Mouse (Mus musculus) kidney, postnatal 14 days (tissue): ENCODE measurements around the gene Vcl.

Experiments used
- DNase-seq: peaks from one replicate; pipeline ENCODE4 v3.0.0; 2022; ENCODE audit warnings: mixed read lengths

Vcl gene

DNA sequence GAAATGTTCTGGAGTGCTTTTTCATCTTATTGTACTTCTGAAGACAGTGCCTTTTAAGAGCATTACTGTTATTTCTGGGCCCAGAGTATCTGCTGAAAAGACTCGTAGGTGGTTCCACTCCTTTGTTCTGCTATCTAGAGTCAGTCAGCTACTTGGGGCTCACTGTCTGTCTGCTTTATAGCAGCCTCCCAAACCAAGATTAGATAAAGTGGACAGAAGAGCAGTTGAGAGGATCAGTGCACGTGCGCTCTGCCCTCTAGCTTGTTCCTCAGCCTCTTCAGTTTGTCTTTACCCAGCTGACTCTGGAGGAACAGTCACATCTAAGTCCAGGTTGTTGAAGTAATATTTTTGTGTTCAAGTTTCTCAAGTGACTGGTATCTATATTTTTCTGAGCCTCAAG, 144.8 kb downstream of the Vcl start:
- DNase-seq: no peak

DNA sequence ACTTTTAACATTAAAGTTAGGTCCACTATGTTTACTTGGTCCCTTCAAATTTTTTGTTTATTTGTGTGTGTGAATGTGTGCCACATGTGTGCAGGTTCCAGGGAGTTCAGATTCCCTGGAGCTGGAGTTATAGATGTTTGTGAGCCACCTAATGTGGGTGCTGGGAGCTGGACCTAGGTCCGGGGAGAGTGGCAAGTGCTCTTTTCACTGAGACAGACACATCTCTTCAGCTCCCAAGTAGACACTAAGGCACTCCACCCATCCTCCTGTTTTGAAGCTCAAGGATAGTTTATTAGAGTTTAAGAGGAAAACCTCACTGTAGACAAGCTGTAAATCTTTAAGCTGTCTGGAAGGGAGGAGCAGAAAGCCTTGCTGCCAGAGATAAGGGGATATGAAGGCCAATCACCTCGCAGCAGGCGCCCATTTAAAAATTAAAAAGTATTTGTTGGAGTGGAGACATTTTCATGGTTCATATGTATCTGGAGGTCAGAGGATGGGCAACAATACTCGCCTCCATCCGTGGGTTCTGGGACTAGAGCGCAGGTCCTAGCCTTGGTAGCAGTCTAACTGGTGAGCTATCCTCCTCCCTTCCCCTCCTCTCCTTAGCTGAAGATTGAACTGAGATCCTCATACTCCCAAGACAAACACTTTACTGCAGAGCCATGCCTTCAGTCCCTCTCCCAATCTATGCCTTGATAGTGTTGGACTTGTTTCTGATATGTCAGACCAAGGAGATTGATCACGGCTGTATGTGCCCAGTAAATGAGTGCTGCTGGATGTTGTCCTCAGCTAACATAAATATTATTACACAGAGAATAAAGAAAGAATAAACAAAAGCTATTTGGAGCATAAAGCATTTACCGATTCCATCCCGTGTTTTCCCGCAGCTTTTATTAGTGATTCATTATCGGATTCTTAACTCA, 145.5 kb downstream of the Vcl start:
- DNase-seq: no peak

DNA sequence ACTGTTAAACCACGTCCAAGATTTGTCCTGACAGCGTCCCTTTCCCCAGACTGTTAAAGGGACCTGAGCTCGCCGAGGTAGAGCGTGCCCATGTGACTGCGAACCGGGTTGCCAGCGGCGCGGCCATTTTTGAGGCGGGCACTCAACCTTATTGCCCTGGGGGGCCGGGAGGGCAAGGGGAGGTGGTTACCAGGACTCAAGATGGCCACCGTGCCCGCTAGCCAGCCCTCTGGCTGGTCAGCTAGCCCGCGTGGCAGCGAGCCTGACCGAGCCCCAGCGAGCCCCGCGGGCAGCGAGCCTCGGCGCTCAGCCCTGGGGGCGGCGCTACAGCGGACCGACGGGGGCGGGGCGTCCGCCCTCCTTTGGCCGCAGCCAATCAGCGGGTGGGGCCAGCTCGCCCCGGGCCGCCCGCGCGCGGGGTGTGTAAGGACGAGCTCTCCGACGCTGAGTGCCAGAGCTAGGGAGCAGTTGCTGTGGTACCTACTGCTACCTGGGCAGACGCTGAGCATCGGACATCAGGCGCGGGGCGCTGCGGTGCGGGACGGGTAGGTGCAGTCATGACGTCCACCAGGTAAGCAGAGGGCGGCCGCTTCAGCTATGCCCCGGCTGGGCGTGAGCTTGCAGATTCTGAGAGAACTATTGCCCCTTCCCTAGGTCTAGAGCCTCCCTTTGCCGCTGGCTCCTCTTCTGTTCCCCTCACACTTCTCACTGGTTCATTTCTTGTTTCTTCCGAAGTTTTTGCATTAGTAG, 146.7 kb downstream of the Vcl start:
- peak; percentile 95 for DNase-seq

DNA sequence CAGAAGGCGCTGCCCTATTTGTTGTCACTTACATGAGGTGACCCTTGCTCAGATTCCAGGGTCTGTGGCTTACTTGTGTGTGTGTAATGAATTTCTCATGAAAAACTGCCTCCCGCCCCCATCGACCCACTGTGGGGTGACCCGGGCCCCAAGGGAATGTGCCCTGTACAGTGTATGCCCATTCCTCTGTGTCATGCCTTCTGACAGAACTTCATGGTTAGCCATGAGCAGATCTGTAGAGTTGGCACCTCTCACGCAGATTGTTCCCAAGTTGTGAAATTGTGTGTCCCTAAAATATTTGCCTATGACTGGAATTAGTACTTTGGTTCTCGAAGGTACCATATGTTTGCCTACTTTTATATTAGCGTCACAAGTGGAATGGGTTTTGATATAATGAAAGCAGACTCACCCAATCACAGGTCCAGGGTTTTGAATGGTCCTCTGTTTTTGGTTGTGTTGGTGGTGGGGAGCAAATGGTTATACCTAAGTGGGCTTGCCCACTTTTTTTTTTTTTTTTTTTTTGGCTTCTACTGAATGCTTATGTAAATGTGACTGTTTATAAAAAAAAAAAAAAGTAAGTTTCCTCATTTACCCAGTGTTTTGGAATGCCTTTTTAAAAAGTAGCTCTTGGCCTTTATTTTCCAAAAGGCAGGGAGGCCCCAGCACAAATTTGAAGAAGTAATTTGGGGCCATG, 147.4 kb downstream of the Vcl start:
- DNase-seq: no peak

DNA sequence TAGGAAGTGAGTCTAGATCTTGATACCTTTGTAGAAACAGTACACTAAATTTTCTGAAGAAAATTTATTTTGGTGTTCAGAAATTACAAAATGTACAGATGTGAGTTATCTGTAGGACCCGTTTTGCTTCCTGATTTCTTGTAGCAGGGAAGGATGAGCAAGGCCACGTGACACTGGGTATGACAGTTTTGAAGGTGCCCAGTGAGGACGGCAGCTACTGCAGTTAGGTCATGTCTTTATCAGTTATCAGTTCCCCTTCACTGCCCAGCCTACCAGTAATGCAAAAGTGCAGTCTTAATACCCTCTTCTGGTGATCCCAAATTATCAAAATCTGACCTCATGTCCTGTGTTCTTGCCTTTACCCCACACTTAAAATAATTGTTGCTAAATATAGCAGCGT, 148.7 kb downstream of the Vcl start:
- DNase-seq: no peak

DNA sequence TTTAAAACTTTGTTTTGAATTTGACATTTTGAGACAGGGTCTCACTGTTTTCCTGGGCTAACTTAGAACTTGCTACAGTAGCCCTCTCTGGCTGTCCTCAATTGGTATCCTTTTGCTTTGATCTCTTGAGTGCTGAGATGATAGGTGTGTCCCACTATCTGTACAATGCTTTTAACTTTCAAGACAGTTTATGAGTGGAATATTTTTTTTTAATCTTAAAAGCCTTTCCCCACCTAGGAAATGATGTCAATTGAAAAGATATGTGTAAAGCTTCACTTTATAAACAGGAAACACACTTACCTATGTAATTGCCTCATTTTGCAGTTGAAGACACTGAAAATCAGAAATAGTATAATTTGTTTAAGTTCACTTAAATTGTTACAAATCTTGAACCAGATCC, 149.3 kb downstream of the Vcl start:
- no peak for DNase-seq

DNA sequence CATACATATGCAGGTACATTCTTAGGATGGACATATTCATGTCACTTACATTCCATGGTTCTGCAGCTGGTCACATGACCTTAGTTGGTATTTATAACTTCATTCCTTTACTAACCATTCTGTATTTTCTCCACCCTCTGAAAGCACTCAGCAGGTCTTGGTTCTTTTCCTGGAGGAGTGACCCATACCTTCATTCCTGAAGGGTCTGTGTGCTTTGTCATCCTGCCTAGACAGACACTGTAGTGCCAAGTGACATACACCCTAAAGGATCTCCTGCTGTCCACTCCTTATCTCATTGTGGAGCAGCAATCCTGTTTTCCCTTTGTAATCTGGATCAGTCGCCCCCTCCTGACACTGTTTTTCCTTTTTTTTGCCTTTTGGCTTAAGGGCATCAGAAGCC, 153.6 kb downstream of the Vcl start:
- DNase-seq: no peak
